In the genomic region with DNA sequence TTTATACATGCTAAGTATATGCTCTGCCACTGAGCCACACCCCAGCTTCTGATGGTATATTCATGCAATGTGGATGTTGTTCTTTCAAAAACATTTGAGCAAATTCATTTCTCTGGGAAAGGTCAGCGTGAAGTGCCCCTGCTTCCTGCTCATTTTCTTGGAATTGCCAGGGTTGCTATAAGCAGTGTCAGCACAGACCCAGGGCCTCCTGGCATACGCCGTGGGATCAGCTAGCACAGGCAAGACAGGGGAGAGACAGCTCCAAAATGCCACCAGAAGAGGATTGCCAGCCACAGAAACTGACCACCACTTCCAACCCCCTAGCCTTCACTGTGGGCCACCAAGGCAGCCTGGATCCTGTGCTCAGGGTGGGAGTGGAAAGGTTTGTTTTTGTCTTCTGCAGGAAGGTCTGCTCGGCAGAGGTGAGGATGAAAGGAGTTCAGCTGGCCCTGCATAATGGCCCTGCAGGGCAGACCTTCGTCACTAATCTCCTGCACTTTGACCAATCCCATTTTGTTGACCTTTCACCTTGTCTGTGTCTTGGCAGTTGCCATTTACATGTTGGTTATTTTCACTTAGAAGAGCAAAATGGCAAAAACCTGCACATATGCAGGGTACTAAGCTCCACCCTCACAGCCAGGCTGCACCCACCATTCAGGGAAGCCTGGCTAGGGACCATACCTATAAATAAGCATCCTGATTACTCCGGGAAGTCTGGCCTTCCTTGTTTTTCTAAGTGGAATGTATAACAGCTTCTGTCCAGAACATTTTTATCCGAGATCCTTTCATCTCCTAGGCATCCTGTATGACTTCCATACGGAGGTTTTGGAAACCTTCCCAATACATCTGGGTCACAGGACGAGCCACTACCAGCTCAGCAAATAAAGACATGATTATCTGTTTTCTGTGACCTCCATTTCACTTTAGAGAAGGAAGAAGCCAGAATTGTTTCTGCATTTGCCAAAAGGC, we compare ENCODE assay signal across 10 mouse cellular contexts. TPM values are rescaled to one million over a fixed set of nuclear protein-coding genes. Genes with fewer than 3 reads are reported as not detected.
DNase-seq lines count a peak whose midpoint lies in the region; ATAC-seq and TF ChIP-seq lines count a peak whose summit lies in the region.
"Had no signal": no experiment of that assay in that cellular context is flagged by ENCODE, and none has a peak within 500 bp of the region (broad histone marks: within the 10 kb centered on the region; RNA-seq: fewer than 3 reads in every experiment).

No protein-coding gene starts in this region.

- ATAC-seq in hindbrain, embryonic 15.5 days (ENCODE audit: low FRiP score, low read depth): no peak
- ATAC-seq in hindbrain, embryonic 12.5 days (ENCODE audit: low FRiP score): no peak
- no peak for ATAC-seq in heart, embryonic 12.5 days (ENCODE audit: insufficient number of reproducible peaks, low FRiP score)
- ATAC-seq in kidney, embryonic 15.5 days (replicated peaks; ENCODE audit: low FRiP score): no peak
- no peak for ATAC-seq in forebrain, postnatal 0 days

- H3K4me2 ChIP-seq in hindbrain, embryonic 15.5 days: no peak overlapping the region
- H3K4me2 ChIP-seq in hindbrain, embryonic 12.5 days (replicated peaks): no peak overlapping the region
- H3K4me2 ChIP-seq in heart, embryonic 12.5 days: no peak overlapping the region
- H3K4me2 ChIP-seq in kidney, embryonic 15.5 days: no peak overlapping the region
- no peak overlapping the region for H3K4me2 ChIP-seq in forebrain, postnatal 0 days (ENCODE audit: low read depth)

- H3K9ac ChIP-seq in hindbrain, embryonic 15.5 days: no peak overlapping the region
- H3K9ac ChIP-seq in hindbrain, embryonic 12.5 days: no peak overlapping the region
- H3K9ac ChIP-seq in heart, embryonic 12.5 days: no peak overlapping the region
- no peak overlapping the region for H3K9ac ChIP-seq in kidney, embryonic 15.5 days
- H3K9ac ChIP-seq in forebrain, postnatal 0 days: no peak overlapping the region

- H3K36me3 ChIP-seq in hindbrain, embryonic 15.5 days: peaks cover 8% of the 10 kb centered on the region; the same call in 1 of the 2 replicates
- peaks cover 24% of the 10 kb centered on the region for H3K36me3 ChIP-seq in hindbrain, embryonic 12.5 days
- peaks cover 5% of the 10 kb centered on the region for H3K36me3 ChIP-seq in heart, embryonic 12.5 days
- H3K36me3 ChIP-seq in kidney, embryonic 15.5 days: peaks cover 37% of the 10 kb centered on the region
- H3K36me3 ChIP-seq in forebrain, postnatal 0 days (ENCODE audit: insufficient read depth): peaks cover 32% of the 10 kb centered on the region

- no peaks in the 10 kb centered on the region for H3K27me3 ChIP-seq in hindbrain, embryonic 15.5 days
- no peaks in the 10 kb centered on the region for H3K27me3 ChIP-seq in hindbrain, embryonic 12.5 days
- H3K27me3 ChIP-seq in heart, embryonic 12.5 days (replicated peaks): no peaks in the 10 kb centered on the region
- no peaks in the 10 kb centered on the region for H3K27me3 ChIP-seq in kidney, embryonic 15.5 days
- H3K27me3 ChIP-seq in forebrain, postnatal 0 days (ENCODE audit: insufficient read depth, low read length): no peaks in the 10 kb centered on the region

- no peak overlapping the region for H3K4me3 ChIP-seq in hindbrain, embryonic 15.5 days
- no peak overlapping the region for H3K4me3 ChIP-seq in hindbrain, embryonic 12.5 days
- no peak overlapping the region for H3K4me3 ChIP-seq in heart, embryonic 12.5 days
- H3K4me3 ChIP-seq in kidney, embryonic 15.5 days (replicated peaks): no peak overlapping the region
- H3K4me3 ChIP-seq in forebrain, postnatal 0 days (ENCODE audit: low read depth, low read length): no peak overlapping the region
- H3K4me3 ChIP-seq: myocyte had no signal

- H3K9me3 ChIP-seq in hindbrain, embryonic 15.5 days: peaks cover 3% of the 10 kb centered on the region; the same call in 1 of the 2 replicates
- no peaks in the 10 kb centered on the region for H3K9me3 ChIP-seq in hindbrain, embryonic 12.5 days (replicated peaks)
- H3K9me3 ChIP-seq in heart, embryonic 12.5 days (replicated peaks): no peaks in the 10 kb centered on the region
- H3K9me3 ChIP-seq in kidney, embryonic 15.5 days (replicated peaks): peaks cover 3% of the 10 kb centered on the region
- no peaks in the 10 kb centered on the region for H3K9me3 ChIP-seq in forebrain, postnatal 0 days (ENCODE audit: low read length)

- peak; percentile 36 for DNase-seq in R1 (ENCODE audit: low read depth, low spot score)
- DNase-seq in adrenal gland, postnatal 25 days: no peak
- no peak for DNase-seq in adrenal gland, adult 8-10 months
- DNase-seq in forebrain, postnatal 0 days: no peak
- DNase-seq: thymus, postnatal 4 days had no signal

- H3K4me1 ChIP-seq in hindbrain, embryonic 15.5 days (replicated peaks): no peaks in the 10 kb centered on the region
- H3K4me1 ChIP-seq in hindbrain, embryonic 12.5 days: no peaks in the 10 kb centered on the region
- H3K4me1 ChIP-seq in heart, embryonic 12.5 days (replicated peaks): peaks cover 17% of the 10 kb centered on the region
- H3K4me1 ChIP-seq in kidney, embryonic 15.5 days: peaks cover 8% of the 10 kb centered on the region; the same call in 1 of the 2 replicates
- no peaks in the 10 kb centered on the region for H3K4me1 ChIP-seq in forebrain, postnatal 0 days (ENCODE audit: insufficient read depth)

- 65% methylated on average over 9 of the region's 9 CpGs for WGBS in hindbrain, embryonic 15.5 days
- WGBS in hindbrain, embryonic 12.5 days: 74% methylated on average over 9 of the region's 9 CpGs
- 46% methylated on average over 9 of the region's 9 CpGs for WGBS in heart, embryonic 12.5 days
- 53% methylated on average over 9 of the region's 9 CpGs for WGBS in kidney, embryonic 15.5 days
- WGBS in forebrain, postnatal 0 days: 60% methylated on average over 9 of the region's 9 CpGs

- no peak for TF ChIP-seq CTCF in forebrain, postnatal 0 days (IDR thresholded peaks at IDR 0.05; ENCODE audit: low read depth)

- 0 out of 2 replicates have a peak overlapping the region, but pooled peaks have one; percentile 32 for H3K27ac ChIP-seq in hindbrain, embryonic 15.5 days (replicated peaks)
- H3K27ac ChIP-seq in hindbrain, embryonic 12.5 days: no peak overlapping the region
- H3K27ac ChIP-seq in heart, embryonic 12.5 days (ENCODE audit: poor library complexity, severe bottlenecking): peak overlapping the region; percentile 68
- H3K27ac ChIP-seq in kidney, embryonic 15.5 days: peak overlapping the region; percentile 57
- H3K27ac ChIP-seq in forebrain, postnatal 0 days (ENCODE audit: low read depth, low read length): no peak overlapping the region

RNA-seq across cellular contexts. Expression of a gene that starts 21.6 kb away (rescaled TPM):
- 13.8 and 14.3 TPM in 2 replicates for polyA plus RNA-seq in hindbrain, embryonic 15.5 days (2015; fragmentation: Nextera tagmentation; extraction: Ambion mirVana)
- 39.2 and 41.3 TPM in 2 replicates for polyA plus RNA-seq in hindbrain, embryonic 12.5 days (2016; fragmentation: Nextera tagmentation; extraction: Ambion mirVana)
- polyA plus RNA-seq in heart, embryonic 12.5 days (2016; fragmentation: Nextera tagmentation; extraction: Ambion mirVana): 37.8 and 40.8 TPM in 2 replicates
- 49.3 and 50.5 TPM in 2 replicates for polyA plus RNA-seq in kidney, embryonic 15.5 days (2015; fragmentation: Nextera tagmentation; extraction: Ambion mirVana)
- total RNA-seq in adrenal gland, postnatal 25 days (2021): 32.4 and 34.7 TPM in 2 replicates
- total RNA-seq in adrenal gland, adult 8-10 months (2022): 10 to 100 TPM; 31.3 to 33.8 (median 31.9) TPM
- 16.3 and 23.8 TPM in 2 replicates for total RNA-seq in forebrain, postnatal 0 days (2014; rRNA removed)
- polyA plus RNA-seq in forebrain, postnatal 0 days (2015; fragmentation: Nextera tagmentation; extraction: Ambion mirVana): 8.8 and 9.1 TPM in 2 replicates

Comparison
In these comparisons a context has a peak if more than half of its experiments do, and no peak if none do; other contexts are left out.
1. H3K27ac ChIP-seq: peak in hindbrain, embryonic 15.5 days (single experiment), heart, embryonic 12.5 days (single experiment) and kidney, embryonic 15.5 days (single experiment); none in hindbrain, embryonic 12.5 days (single experiment) and forebrain, postnatal 0 days (single experiment).